Mouse (Mus musculus): Measurements from ENCODE around the gene Eef1akmt3. TPM values are rescaled to one million over a fixed set of nuclear protein-coding genes. Genes with fewer than 3 reads are reported as not detected.

The Eef1akmt3 gene
- polyA plus RNA-seq, 1 experiment from 2014 or later: 1.0 TPM

DNA sequence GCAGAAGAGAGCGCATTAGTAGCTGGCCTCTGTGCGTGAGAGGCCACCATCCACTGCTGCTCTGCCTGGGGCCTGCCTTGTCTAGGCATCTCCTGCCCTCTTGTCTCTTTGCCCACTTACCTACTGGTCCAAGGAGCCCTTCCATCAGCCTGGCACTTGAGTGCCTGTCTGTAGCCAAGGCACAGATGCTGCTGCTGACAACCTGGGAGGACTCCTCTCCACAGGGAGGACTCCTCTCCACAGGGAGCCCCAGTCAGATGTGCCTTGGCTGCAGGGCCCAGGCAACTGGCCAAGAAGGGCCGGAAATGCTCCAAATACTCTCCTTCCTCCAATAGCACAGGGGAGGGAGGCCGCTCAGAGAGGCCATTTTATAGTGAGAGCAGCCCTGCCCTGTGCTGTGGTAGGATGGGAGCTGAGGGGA lies 54.8 kb downstream of the Eef1akmt3 start:
- Histone ChIP-seq H3K27ac (peak overlapping the region; percentile 90), H3K27me3 (no peaks in the 10 kb centered on the region), H3K4me2 (replicated peaks) (peak overlapping the region; percentile 50), H3K36me3 (peaks cover 31% of the 10 kb centered on the region), H3K9ac (peak overlapping the region; percentile 58), H3K4me3 (peak overlapping the region; percentile 12), H3K4me1 (peaks cover 99% of the 10 kb centered on the region), H3K9me3 (no peaks in the 10 kb centered on the region)
- ATAC-seq (ENCODE audit: low FRiP score, low read depth): peak; percentile 64
- 42% methylated on average over 4 of the region's 4 CpGs for WGBS

DNA sequence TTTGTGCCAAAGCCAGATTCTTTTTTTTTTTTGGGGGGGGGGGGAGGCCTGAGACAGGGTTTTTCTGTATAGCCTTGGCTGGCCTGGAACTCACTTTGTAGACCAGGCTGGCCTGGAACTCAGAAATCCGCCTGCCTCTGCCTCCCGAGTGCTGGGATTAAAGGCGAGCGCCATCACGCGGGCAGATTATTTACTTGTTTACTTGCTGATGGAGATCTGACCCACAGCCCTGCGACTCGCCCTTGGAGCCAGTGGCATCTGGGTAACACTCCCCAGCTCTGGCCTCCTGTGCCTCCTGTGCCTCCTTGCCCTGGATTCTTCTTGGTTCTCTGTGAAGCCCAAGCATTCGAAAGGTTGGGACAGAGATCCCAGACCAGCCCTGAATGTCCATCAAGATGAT lies 55.7 kb downstream of the Eef1akmt3 start:
- whole genome bisulfite sequencing: 95% methylated on average over 9 of the region's 9 CpGs
- no peaks in the 10 kb centered on the region for H3K9me3 ChIP-seq
- no peak overlapping the region for H3K4me3 ChIP-seq
- no peaks in the 10 kb centered on the region for H3K27me3 ChIP-seq
- ATAC-seq (ENCODE audit: low FRiP score, low read depth): no peak
- peaks cover 99% of the 10 kb centered on the region for H3K4me1 ChIP-seq
- H3K4me2 ChIP-seq (replicated peaks): peak overlapping the region; percentile 99
- H3K27ac ChIP-seq: peak overlapping the region; percentile 90; the same call in 1 of the 2 replicates
- H3K9ac ChIP-seq: 0 out of 2 replicates have a peak overlapping the region, but pooled peaks have one; percentile 58
- H3K36me3 ChIP-seq: peaks cover 24% of the 10 kb centered on the region

DNA sequence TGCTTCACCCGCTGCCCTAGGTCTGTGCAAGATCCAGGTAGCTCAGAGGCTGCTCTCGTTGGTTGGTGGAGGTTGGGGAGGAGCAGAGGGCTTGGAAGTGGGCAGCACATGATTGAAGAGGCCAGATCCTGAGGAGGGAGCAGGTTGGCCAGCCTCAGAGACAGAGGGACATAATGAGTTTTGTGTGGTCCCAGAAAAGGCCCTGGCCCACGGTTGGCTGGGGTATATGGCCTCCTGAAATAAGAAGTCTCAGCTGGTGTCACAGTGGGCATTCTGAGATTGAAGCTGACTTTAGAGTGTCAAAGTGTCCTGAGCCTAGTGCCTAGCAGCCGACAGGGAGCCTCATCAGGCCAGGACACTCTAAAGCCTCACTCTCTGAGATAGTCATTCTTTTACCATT lies 56.2 kb downstream of the Eef1akmt3 start:
- 70% methylated on average over 4 of the region's 4 CpGs for WGBS
- Histone ChIP-seq H3K4me3 (peak overlapping the region; percentile 10; the same call in 1 of the 2 replicates), H3K27me3 (no peaks in the 10 kb centered on the region), H3K27ac (peak overlapping the region; percentile 67; the same call in 1 of the 2 replicates), H3K9ac (peak overlapping the region; percentile 99; the same call in 1 of the 2 replicates), H3K36me3 (peaks cover 24% of the 10 kb centered on the region), H3K4me1 (peaks cover 95% of the 10 kb centered on the region), H3K9me3 (no peaks in the 10 kb centered on the region), H3K4me2 (replicated peaks) (peak overlapping the region; percentile 99)
- no peak for ATAC-seq (ENCODE audit: low FRiP score, low read depth)

DNA sequence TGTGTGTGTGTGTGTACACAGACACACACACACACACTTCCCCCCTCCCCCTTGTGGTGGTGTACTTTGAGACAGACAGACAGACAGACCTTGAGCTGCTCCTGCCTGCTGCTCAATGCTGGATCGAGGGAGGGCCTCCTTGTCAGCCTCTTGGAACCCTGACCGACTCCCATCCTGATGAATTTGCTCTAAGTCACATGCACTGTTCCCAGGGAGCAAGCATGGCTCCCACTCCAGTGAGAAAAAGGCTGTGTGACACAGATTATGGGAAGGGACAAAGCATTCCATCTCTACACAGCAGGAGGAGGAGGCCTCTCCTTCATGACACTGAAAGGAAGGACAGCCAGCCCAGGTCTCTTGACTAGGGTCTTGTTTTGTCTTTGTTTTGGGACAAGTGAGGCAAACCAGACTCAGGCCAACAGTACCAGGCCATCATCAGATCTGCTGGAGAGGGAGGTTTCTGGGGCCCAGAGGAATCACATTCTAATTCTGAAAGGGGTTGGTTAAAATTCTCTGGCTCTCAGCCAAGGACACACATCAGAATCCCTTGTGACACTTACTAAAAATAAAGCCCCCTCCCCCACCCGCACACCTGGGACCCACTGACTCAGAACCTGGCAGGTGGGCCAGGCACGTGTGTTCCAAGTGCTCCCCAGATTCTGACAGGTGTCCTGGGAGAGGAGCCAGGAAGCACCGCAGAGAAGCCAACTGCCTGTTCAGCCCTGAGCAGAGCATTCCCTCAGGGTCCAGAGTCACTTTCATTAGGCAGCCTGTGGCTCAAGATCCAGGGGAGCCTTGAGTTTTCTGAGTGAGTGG lies 56.9 kb downstream of the Eef1akmt3 start:
- H3K27me3 ChIP-seq: no peaks in the 10 kb centered on the region
- H3K36me3 ChIP-seq: peaks cover 24% of the 10 kb centered on the region
- peak overlapping the region; percentile 99 for H3K4me2 ChIP-seq (replicated peaks)
- H3K4me1 ChIP-seq: peaks cover 89% of the 10 kb centered on the region
- 37% methylated on average over 5 of the region's 5 CpGs for WGBS
- no peaks in the 10 kb centered on the region for H3K9me3 ChIP-seq
- peak overlapping the region; percentile 67 for H3K27ac ChIP-seq
- ATAC-seq (ENCODE audit: low FRiP score, low read depth): no peak
- peak overlapping the region; percentile 99 for H3K9ac ChIP-seq
- peak overlapping the region; percentile 10 for H3K4me3 ChIP-seq

DNA sequence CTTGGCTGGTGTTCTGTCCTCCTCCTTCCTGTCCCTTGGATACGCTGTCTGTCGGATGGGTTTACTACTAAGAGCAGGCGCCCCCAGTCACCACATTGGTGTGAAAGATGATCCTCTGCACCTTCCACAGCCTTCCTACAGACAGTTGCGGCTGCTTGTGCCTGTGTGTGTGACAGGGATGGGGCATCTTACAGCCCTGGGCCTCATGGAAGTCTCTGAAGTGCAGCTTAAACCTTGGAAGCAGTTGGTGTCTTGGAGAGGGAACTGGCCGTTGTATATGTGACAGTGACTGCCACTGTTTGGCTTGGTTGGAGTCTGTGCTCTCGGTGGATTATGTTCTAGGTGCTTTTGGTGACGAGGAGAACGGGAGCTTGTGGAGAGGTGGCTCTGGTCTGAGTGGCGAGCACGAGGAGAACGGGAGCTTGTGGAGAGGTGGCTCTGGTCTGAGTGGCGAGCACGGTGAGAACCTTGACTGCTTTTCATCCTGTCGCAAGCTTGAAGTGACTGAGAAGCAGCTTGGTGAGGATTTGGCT lies 58.1 kb downstream of the Eef1akmt3 start:
- Histone ChIP-seq H3K27ac (peak overlapping the region; percentile 23), H3K4me3 (peak overlapping the region; percentile 96), H3K27me3 (no peaks in the 10 kb centered on the region), H3K4me2 (replicated peaks) (peak overlapping the region; percentile 99), H3K9ac (peak overlapping the region; percentile 99), H3K9me3 (no peaks in the 10 kb centered on the region), H3K4me1 (peaks cover 77% of the 10 kb centered on the region), H3K36me3 (peaks cover 18% of the 10 kb centered on the region; the same call in 1 of the 2 replicates)
- ATAC-seq (ENCODE audit: low FRiP score, low read depth): no peak
- 40% methylated on average over 14 of the region's 14 CpGs for WGBS

DNA sequence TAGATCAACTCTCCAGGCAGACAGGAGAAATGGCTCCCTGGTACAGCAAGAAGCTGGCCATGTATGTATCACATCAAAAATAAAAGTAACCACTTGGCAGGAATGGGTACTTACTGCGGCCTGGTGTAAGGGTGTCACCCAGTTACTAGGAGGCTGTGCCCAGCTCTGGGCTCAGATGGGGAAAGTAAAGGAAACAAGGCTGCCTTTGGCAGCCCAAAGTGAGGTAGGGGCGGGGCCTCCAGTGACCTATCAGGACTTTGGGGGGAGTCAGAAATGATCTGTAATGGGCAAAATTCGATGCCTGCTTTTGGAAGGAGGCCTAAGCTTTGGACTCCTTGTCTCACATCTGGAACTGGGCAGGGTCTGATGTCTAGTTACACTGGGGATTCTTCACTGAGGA lies 59.6 kb downstream of the Eef1akmt3 start:
- Histone ChIP-seq H3K9ac (peak overlapping the region; percentile 99), H3K4me3 (peak overlapping the region; percentile 96), H3K4me2 (replicated peaks) (peak overlapping the region; percentile 99), H3K9me3 (no peaks in the 10 kb centered on the region), H3K36me3 (peaks cover 17% of the 10 kb centered on the region; the same call in 1 of the 2 replicates), H3K27ac (no peak overlapping the region), H3K4me1 (peaks cover 69% of the 10 kb centered on the region), H3K27me3 (no peaks in the 10 kb centered on the region)
- 51% methylated on average over 3 of the region's 3 CpGs for WGBS
- no peak for ATAC-seq (ENCODE audit: low FRiP score, low read depth)

MicroRNAs within 50 kb of the gene (microRNA counts, 519-probe panel; counts per million panel counts)
- microRNA mmu-miR-26a (3,226 counts per million, percentile 54 among the panel's probes with 10 or more counts), microRNA mmu-miR-546 (not detected)

Small RNA genes within 50 kb of the gene (microRNA-seq; reads per million reads assigned to microRNA genes)
- gene Mir26a-2 (36.9 reads per million, percentile 41 among the genes with 10 or more reads in this experiment), gene Mir546 (not detected)

Other genes with a start within 250 kb of the Eef1akmt3 start
- 18.9 and 20.5 TPM in 2 replicates for gene Atp23, start 140.2 kb downstream of the Eef1akmt3 start, polyA plus RNA-seq (2015; fragmentation: Nextera tagmentation; extraction: Ambion mirVana)
- 78.2 and 78.9 TPM in 2 replicates for gene Ctdsp2, start 62.8 kb downstream of the Eef1akmt3 start, polyA plus RNA-seq (2015; fragmentation: Nextera tagmentation; extraction: Ambion mirVana)
- gene Avil, start 40.8 kb downstream of the Eef1akmt3 start, polyA plus RNA-seq (2015; fragmentation: Nextera tagmentation; extraction: Ambion mirVana): 0.32 and 0.56 TPM in 2 replicates
- 80.8 and 81.1 TPM in 2 replicates for gene Tsfm, start 10.7 kb downstream of the Eef1akmt3 start, polyA plus RNA-seq (2015; fragmentation: Nextera tagmentation; extraction: Ambion mirVana)
- 65.5 and 66.9 TPM in 2 replicates for gene Mettl1, start 99 bp downstream of the Eef1akmt3 start, polyA plus RNA-seq (2015; fragmentation: Nextera tagmentation; extraction: Ambion mirVana)
- 0.10 and 0.15 TPM in 2 replicates for gene Cyp27b1, start 6.7 kb upstream of the Eef1akmt3 start, polyA plus RNA-seq (2015; fragmentation: Nextera tagmentation; extraction: Ambion mirVana)
- 1.5 and 1.8 TPM in 2 replicates for gene March9, start 18.7 kb upstream of the Eef1akmt3 start, polyA plus RNA-seq (2015; fragmentation: Nextera tagmentation; extraction: Ambion mirVana)
- gene Cdk4, start 22.0 kb upstream of the Eef1akmt3 start, polyA plus RNA-seq (2015; fragmentation: Nextera tagmentation; extraction: Ambion mirVana): 2,027 and 2,061 TPM in 2 replicates
- 174 and 188 TPM in 2 replicates for gene Tspan31, start 28.8 kb upstream of the Eef1akmt3 start, polyA plus RNA-seq (2015; fragmentation: Nextera tagmentation; extraction: Ambion mirVana)
- gene Agap2, start 33.8 kb upstream of the Eef1akmt3 start, polyA plus RNA-seq (2015; fragmentation: Nextera tagmentation; extraction: Ambion mirVana): 0.29 and 0.43 TPM in 2 replicates
- gene Os9, start 79.6 kb upstream of the Eef1akmt3 start, polyA plus RNA-seq (2015; fragmentation: Nextera tagmentation; extraction: Ambion mirVana): 80.8 and 84.9 TPM in 2 replicates
- gene B4galnt1, start 123.7 kb upstream of the Eef1akmt3 start, polyA plus RNA-seq (2015; fragmentation: Nextera tagmentation; extraction: Ambion mirVana): 6.2 and 6.9 TPM in 2 replicates
- gene Slc26a10, start 139.1 kb upstream of the Eef1akmt3 start, polyA plus RNA-seq (2015; fragmentation: Nextera tagmentation; extraction: Ambion mirVana): 1.4 and 1.6 TPM in 2 replicates
- 108 and 111 TPM in 2 replicates for gene Arhgef25, start 148.6 kb upstream of the Eef1akmt3 start, polyA plus RNA-seq (2015; fragmentation: Nextera tagmentation; extraction: Ambion mirVana)
- 169 and 173 TPM in 2 replicates for gene Dtx3, start 154.2 kb upstream of the Eef1akmt3 start, polyA plus RNA-seq (2015; fragmentation: Nextera tagmentation; extraction: Ambion mirVana)
- gene Pip4k2c, start 170.1 kb upstream of the Eef1akmt3 start, polyA plus RNA-seq (2015; fragmentation: Nextera tagmentation; extraction: Ambion mirVana): 27.6 and 29.1 TPM in 2 replicates
- 4.2 and 4.8 TPM in 2 replicates for gene Kif5a, start 221.8 kb upstream of the Eef1akmt3 start, polyA plus RNA-seq (2015; fragmentation: Nextera tagmentation; extraction: Ambion mirVana)
- gene Dctn2, start 224.9 kb upstream of the Eef1akmt3 start, polyA plus RNA-seq (2015; fragmentation: Nextera tagmentation; extraction: Ambion mirVana): 188 and 192 TPM in 2 replicates
- gene Mbd6, start 247.5 kb upstream of the Eef1akmt3 start, polyA plus RNA-seq (2015; fragmentation: Nextera tagmentation; extraction: Ambion mirVana): 15.0 and 16.7 TPM in 2 replicates